Mouse (Mus musculus): Measurements from ENCODE around the gene Ccdc30. TPM values are rescaled to one million over a fixed set of nuclear protein-coding genes. Genes with fewer than 3 reads are reported as not detected.
"Not testable (repeated sequence)": the region's sequence is repeated elsewhere in the genome, so short reads cannot be mapped to it uniquely, and the experiment has no call there.

The Ccdc30 gene
- polyA plus RNA-seq, 1 experiment from 2014 or later, result 1.9 TPM

- no peak for ATAC-seq (ENCODE audit: extremely low read depth, insufficient number of reproducible peaks, low FRiP score, low TSS enrichment)
- Histone ChIP-seq H3K27me3 (replicated peaks) (no peaks in the 10 kb centered on the region), H3K36me3 (peaks cover 5% of the 10 kb centered on the region; the same call in 1 of the 2 replicates), H3K4me1 (no peaks in the 10 kb centered on the region; the same call in 1 of the 2 replicates), H3K9ac (no peak overlapping the region), H3K4me2 (no peak overlapping the region), H3K9me3 (no peaks in the 10 kb centered on the region), H3K27ac (replicated peaks) (no peak overlapping the region), H3K4me3 (no peak overlapping the region)
- 85% methylated on average over 3 of the region's 3 CpGs for WGBS
Observed at GRCm38 (mm10) chr4:119300761-119301160, 114.6 kb downstream of the Ccdc30 start.

- Histone ChIP-seq H3K4me1 (peaks cover 13% of the 10 kb centered on the region), H3K9ac (no peak overlapping the region), H3K27me3 (replicated peaks) (no peaks in the 10 kb centered on the region), H3K36me3 (no peaks in the 10 kb centered on the region; the same call in 1 of the 2 replicates), H3K4me2 (no peak overlapping the region), H3K4me3 (no peak overlapping the region), H3K27ac (replicated peaks) (no peak overlapping the region), H3K9me3 (no peaks in the 10 kb centered on the region)
- ATAC-seq (ENCODE audit: extremely low read depth, insufficient number of reproducible peaks, low FRiP score, low TSS enrichment), result no peak
- 64% methylated on average over 2 of the region's 2 CpGs for WGBS
Observed at GRCm38 (mm10) chr4:119297361-119297760, 118.0 kb downstream of the Ccdc30 start.

GRCm38 (mm10) chr4:119295134-119295453 is 120.2 kb downstream of the Ccdc30 start:
- Histone ChIP-seq H3K36me3 (peaks cover 14% of the 10 kb centered on the region), H3K4me1 (peaks cover 34% of the 10 kb centered on the region), H3K4me2 (peak overlapping the region; percentile 91), H3K27me3 (replicated peaks) (no peaks in the 10 kb centered on the region), H3K9me3 (no peaks in the 10 kb centered on the region), H3K9ac (peak overlapping the region; percentile 98), H3K4me3 (peak overlapping the region; percentile 96), H3K27ac (replicated peaks) (peak overlapping the region; percentile 87)
- ATAC-seq (ENCODE audit: extremely low read depth, insufficient number of reproducible peaks, low FRiP score, low TSS enrichment), result no peak
- 9% methylated on average over 6 of the region's 6 CpGs for WGBS

- peak within 1 kb of the TSS; percentile 96 for H3K4me3 ChIP-seq
- H3K4me2 ChIP-seq, result peak within 1 kb of the TSS; percentile 91
- peak within 1 kb of the TSS; percentile 90 for H3K27ac ChIP-seq (replicated peaks)
- peaks cover 18% of the 10 kb centered on the region for H3K36me3 ChIP-seq
- ATAC-seq (ENCODE audit: extremely low read depth, insufficient number of reproducible peaks, low FRiP score, low TSS enrichment), result peak; percentile 98
- H3K9ac ChIP-seq, result peak within 1 kb of the TSS; percentile 98
- WGBS, result under 1% methylated on average over 61 of the region's 61 CpGs
- H3K4me1 ChIP-seq, result peaks cover 39% of the 10 kb centered on the region
- H3K27me3 ChIP-seq (replicated peaks), result no peaks in the 10 kb centered on the region
- H3K9me3 ChIP-seq, result no peaks in the 10 kb centered on the region
Observed at GRCm38 (mm10) chr4:119294415-119295133, 120.7 kb downstream of the Ccdc30 start, which contains the start of gene Ybx1. Gene Ybx1 (minus strand): TSS chr4:119294604.

GRCm38 (mm10) chr4:119293574-119294258 is 121.6 kb downstream of the Ccdc30 start:
- WGBS, result under 1% methylated on average over 47 of the region's 80 CpGs
- Histone ChIP-seq H3K36me3 (peaks cover 24% of the 10 kb centered on the region), H3K27ac (replicated peaks) (peak overlapping the region; percentile 90), H3K9ac (peak overlapping the region; percentile 98), H3K27me3 (replicated peaks) (no peaks in the 10 kb centered on the region), H3K4me1 (peaks cover 40% of the 10 kb centered on the region), H3K9me3 (no peaks in the 10 kb centered on the region), H3K4me2 (peak overlapping the region; percentile 91), H3K4me3 (peak overlapping the region; percentile 96)
- ATAC-seq (ENCODE audit: extremely low read depth, insufficient number of reproducible peaks, low FRiP score, low TSS enrichment), result peak; percentile 35

GRCm38 (mm10) chr4:119292771-119293573 is 122.3 kb downstream of the Ccdc30 start:
- WGBS, result under 1% methylated on average over 24 of the region's 24 CpGs

GRCm38 (mm10) chr4:119291921-119292320 is 123.4 kb downstream of the Ccdc30 start:
- H3K4me2 ChIP-seq, result peak overlapping the region; percentile 91
- H3K4me3 ChIP-seq, result peak overlapping the region; percentile 96
- no peaks in the 10 kb centered on the region for H3K27me3 ChIP-seq (replicated peaks)
- peaks cover 31% of the 10 kb centered on the region for H3K36me3 ChIP-seq
- H3K9me3 ChIP-seq, result no peaks in the 10 kb centered on the region
- H3K4me1 ChIP-seq, result peaks cover 56% of the 10 kb centered on the region
- no peak for ATAC-seq (ENCODE audit: extremely low read depth, insufficient number of reproducible peaks, low FRiP score, low TSS enrichment)
- 82% methylated on average over 1 of the region's 1 CpGs for WGBS
- peak overlapping the region; percentile 98 for H3K9ac ChIP-seq
- no peak overlapping the region for H3K27ac ChIP-seq (replicated peaks)

More at GRCm38 (mm10) chr4:119292771-119293573, 122.3 kb downstream of the Ccdc30 start:
- no peaks in the 10 kb centered on the region for H3K9me3 ChIP-seq
- no peaks in the 10 kb centered on the region for H3K27me3 ChIP-seq (replicated peaks)
- ATAC-seq (ENCODE audit: extremely low read depth, insufficient number of reproducible peaks, low FRiP score, low TSS enrichment), result no peak
- H3K4me2 ChIP-seq, result peak overlapping the region; percentile 91
- H3K27ac ChIP-seq (replicated peaks), result peak overlapping the region; percentile 90
- peaks cover 45% of the 10 kb centered on the region for H3K4me1 ChIP-seq
- peaks cover 28% of the 10 kb centered on the region for H3K36me3 ChIP-seq
- peak overlapping the region; percentile 96 for H3K4me3 ChIP-seq
- H3K9ac ChIP-seq, result peak overlapping the region; percentile 98

- ATAC-seq (ENCODE audit: extremely low read depth, insufficient number of reproducible peaks, low FRiP score, low TSS enrichment), result no peak
- no peak overlapping the region for H3K27ac ChIP-seq (replicated peaks)
- 67% methylated on average over 2 of the region's 2 CpGs for WGBS
- no peak overlapping the region for H3K9ac ChIP-seq
- no peak overlapping the region for H3K4me2 ChIP-seq
- H3K4me3 ChIP-seq, result no peak overlapping the region
- H3K9me3 ChIP-seq, result no peaks in the 10 kb centered on the region
- no peaks in the 10 kb centered on the region for H3K27me3 ChIP-seq (replicated peaks)
- H3K36me3 ChIP-seq, result peaks cover 76% of the 10 kb centered on the region
- peaks cover 38% of the 10 kb centered on the region for H3K4me1 ChIP-seq
Observed at GRCm38 (mm10) chr4:119285336-119285735, 130.0 kb downstream of the Ccdc30 start.

- 83% methylated on average over 1 of the region's 1 CpGs for WGBS
Observed at GRCm38 (mm10) chr4:119284861-119285260, 130.5 kb downstream of the Ccdc30 start.

GRCm38 (mm10) chr4:119278784-119279183 is 136.5 kb downstream of the Ccdc30 start:
- not testable (repeated sequence) for H3K9ac ChIP-seq; H3K27ac ChIP-seq (replicated peaks); H3K4me3 ChIP-seq; H3K4me2 ChIP-seq; H3K27me3 ChIP-seq (replicated peaks); ATAC-seq (ENCODE audit: extremely low read depth, insufficient number of reproducible peaks, low FRiP score, low TSS enrichment); H3K9me3 ChIP-seq; H3K4me1 ChIP-seq
- H3K36me3 ChIP-seq, result peaks cover 97% of the 10 kb centered on the region
- 87% methylated on average over 15 of the region's 15 CpGs for WGBS

More at GRCm38 (mm10) chr4:119284861-119285260, 130.5 kb downstream of the Ccdc30 start:
- no peak overlapping the region for H3K4me2 ChIP-seq
- H3K27ac ChIP-seq (replicated peaks), result no peak overlapping the region
- H3K27me3 ChIP-seq (replicated peaks), result no peaks in the 10 kb centered on the region
- H3K9me3 ChIP-seq, result no peaks in the 10 kb centered on the region
- peaks cover 34% of the 10 kb centered on the region for H3K4me1 ChIP-seq
- no peak for ATAC-seq (ENCODE audit: extremely low read depth, insufficient number of reproducible peaks, low FRiP score, low TSS enrichment)
- no peak overlapping the region for H3K4me3 ChIP-seq
- H3K9ac ChIP-seq, result no peak overlapping the region
- peaks cover 78% of the 10 kb centered on the region for H3K36me3 ChIP-seq

- H3K9ac ChIP-seq, result no peak overlapping the region
- 73% methylated on average over 2 of the region's 2 CpGs for WGBS
- H3K27ac ChIP-seq (replicated peaks), result peak overlapping the region; percentile 79
- no peak overlapping the region for H3K4me2 ChIP-seq
- peaks cover 97% of the 10 kb centered on the region for H3K36me3 ChIP-seq
- H3K27me3 ChIP-seq (replicated peaks), result no peaks in the 10 kb centered on the region
- ATAC-seq (ENCODE audit: extremely low read depth, insufficient number of reproducible peaks, low FRiP score, low TSS enrichment), result no peak
- H3K4me3 ChIP-seq, result no peak overlapping the region
- no peaks in the 10 kb centered on the region for H3K9me3 ChIP-seq
- peaks cover 6% of the 10 kb centered on the region; the same call in 1 of the 2 replicates for H3K4me1 ChIP-seq
Observed at GRCm38 (mm10) chr4:119275726-119276125, 139.6 kb downstream of the Ccdc30 start.

All from heart, embryonic 13.5 days (tissue).